Mouse (Mus musculus) bone marrow macrophage, adult 2 months (primary cell): ENCODE results near the gene St3gal3.

Experiments
- CTCF ChIP-seq: IDR thresholded peaks from 2 replicates; pipeline ENCODE4 v1.5.1; 2012; ENCODE audit warnings: low read depth, mild to moderate bottlenecking, low read length, moderate library complexity
- POLR2A ChIP-seq: IDR thresholded peaks from 2 replicates; pipeline ENCODE4 v1.6.1; 2012; ENCODE audit warnings: mild to moderate bottlenecking, low read depth, low read length, borderline replicate concordance

DNA sequence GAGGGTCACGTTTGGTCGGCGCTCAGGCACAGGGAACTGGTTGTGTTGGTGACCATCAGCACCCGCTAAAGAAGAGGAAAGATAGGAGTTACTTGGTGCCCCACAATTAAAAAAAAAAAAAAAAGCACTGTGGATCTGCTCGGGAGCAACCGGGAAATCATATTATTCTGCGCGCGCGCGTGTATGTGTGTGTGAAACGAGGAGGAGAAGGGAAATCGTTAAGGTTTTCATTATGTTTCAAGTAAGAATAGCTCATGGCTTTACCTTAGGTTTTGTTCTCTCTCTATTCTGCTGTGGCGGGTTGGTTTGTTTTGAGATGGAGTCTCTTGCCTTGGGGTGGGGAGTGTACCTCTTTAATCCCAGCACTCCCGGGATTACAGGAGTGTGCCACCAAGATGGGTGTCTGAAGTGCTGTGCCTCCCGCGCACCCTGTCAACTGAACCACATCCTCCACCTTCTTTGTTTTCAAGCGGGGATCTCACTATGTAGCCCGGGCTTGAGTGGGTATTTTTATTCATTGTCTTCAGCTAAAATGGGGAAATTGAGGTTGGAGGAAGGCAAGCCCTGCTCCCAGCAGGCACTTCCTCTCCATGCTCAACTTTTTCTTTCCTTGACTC, 219.1 kb downstream of the St3gal3 start:
- no peak for TF ChIP-seq POLR2A
- no peak for TF ChIP-seq CTCF
